Mouse (Mus musculus): Measurements from ENCODE around the gene Zdhhc17. TPM values are rescaled to one million over a fixed set of nuclear protein-coding genes. Genes with fewer than 3 reads are reported as not detected.

Zdhhc17 gene
- total RNA-seq, 4 experiments from 2014 or later, result 20.8 to 27.2 (median 23.2) TPM

GRCm38 (mm10) chr10:110958879-110959278, 51.1 kb downstream of the Zdhhc17 start:
- no peak for DNase-seq (ENCODE audit: low spot score)

GRCm38 (mm10) chr10:110952937-110953451, 56.9 kb downstream of the Zdhhc17 start:
- DNase-seq (ENCODE audit: low spot score), result peak; percentile 91

- DNase-seq (ENCODE audit: low spot score), result no peak
Measured at GRCm38 (mm10) chr10:110952271-110952670, 57.7 kb downstream of the Zdhhc17 start.

- DNase-seq (ENCODE audit: low spot score), result no peak
Measured at GRCm38 (mm10) chr10:110951748-110952147, 58.2 kb downstream of the Zdhhc17 start.

- no peak for DNase-seq (ENCODE audit: low spot score)
Measured at GRCm38 (mm10) chr10:110951112-110951511, 58.8 kb downstream of the Zdhhc17 start.

GRCm38 (mm10) chr10:110947574-110947973, 62.4 kb downstream of the Zdhhc17 start:
- DNase-seq (ENCODE audit: low spot score), result no peak

- no peak for DNase-seq (ENCODE audit: low spot score)
Measured at GRCm38 (mm10) chr10:110945966-110946365, 64.0 kb downstream of the Zdhhc17 start.

- no peak for DNase-seq (ENCODE audit: low spot score)
Measured at GRCm38 (mm10) chr10:110944175-110944574, 65.8 kb downstream of the Zdhhc17 start.

GRCm38 (mm10) chr10:110942806-110943205, 67.1 kb downstream of the Zdhhc17 start:
- DNase-seq (ENCODE audit: low spot score), result no peak

GRCm38 (mm10) chr10:110941968-110942367, 68.0 kb downstream of the Zdhhc17 start:
- no peak for DNase-seq (ENCODE audit: low spot score)

- no peak for DNase-seq (ENCODE audit: low spot score)
Measured at GRCm38 (mm10) chr10:110940740-110941398, 69.1 kb downstream of the Zdhhc17 start.

GRCm38 (mm10) chr10:110939717-110940116, 70.2 kb downstream of the Zdhhc17 start:
- DNase-seq (ENCODE audit: low spot score), result no peak

- no peak for DNase-seq (ENCODE audit: low spot score)
Measured at GRCm38 (mm10) chr10:110938841-110939549, 70.9 kb downstream of the Zdhhc17 start.

GRCm38 (mm10) chr10:110938361-110938760, 71.6 kb downstream of the Zdhhc17 start:
- DNase-seq (ENCODE audit: low spot score), result no peak

GRCm38 (mm10) chr10:110935669-110936068, 74.3 kb downstream of the Zdhhc17 start:
- no peak for DNase-seq (ENCODE audit: low spot score)

- no peak for DNase-seq (ENCODE audit: low spot score)
Measured at GRCm38 (mm10) chr10:110935081-110935480, 74.9 kb downstream of the Zdhhc17 start.

GRCm38 (mm10) chr10:110933584-110933983, 76.4 kb downstream of the Zdhhc17 start:
- no peak for DNase-seq (ENCODE audit: low spot score)

GRCm38 (mm10) chr10:110931913-110932560, 77.9 kb downstream of the Zdhhc17 start:
- no peak for DNase-seq (ENCODE audit: low spot score)

GRCm38 (mm10) chr10:110931161-110931912, 78.6 kb downstream of the Zdhhc17 start:
- no peak for DNase-seq (ENCODE audit: low spot score)

GRCm38 (mm10) chr10:110929756-110930155, 80.2 kb downstream of the Zdhhc17 start:
- no peak for DNase-seq (ENCODE audit: low spot score)

GRCm38 (mm10) chr10:110927491-110927890, 82.4 kb downstream of the Zdhhc17 start:
- peak; percentile 38 for DNase-seq (ENCODE audit: low spot score)

- no peak for DNase-seq (ENCODE audit: low spot score)
Measured at GRCm38 (mm10) chr10:110922612-110923011, 87.3 kb downstream of the Zdhhc17 start.

Measured in heart, adult 8-10 months (tissue).